Mouse (Mus musculus): ENCODE data around the gene Ms4a13. TPM values are rescaled to one million over a fixed set of nuclear protein-coding genes. Genes with fewer than 3 reads are reported as not detected.

Gene Ms4a13
- not detected in 2 replicates for polyA plus RNA-seq (2012; rRNA removed)
- polyA plus RNA-seq (2014; fragmentation: Nextera tagmentation; extraction: Ambion mirVana): not detected in 2 replicates

GRCm38 (mm10) chr19:11196546-11196945 is at the start of gene Ms4a13:
Ms4a13 (minus strand) TSS chr19:11196737.
- WGBS (ENCODE audit: insufficient replicate concordance): 55% methylated on average over 12 of the region's 12 CpGs
- no peak within 1 kb of the TSS for H3K9ac ChIP-seq (replicated peaks)
- TF ChIP-seq EP300 (IDR thresholded peaks at IDR 0.05; ENCODE audit: low read depth) (no peak), CTCF (IDR thresholded peaks at IDR 0.05; ENCODE audit: low read depth) (no peak)

DNA sequence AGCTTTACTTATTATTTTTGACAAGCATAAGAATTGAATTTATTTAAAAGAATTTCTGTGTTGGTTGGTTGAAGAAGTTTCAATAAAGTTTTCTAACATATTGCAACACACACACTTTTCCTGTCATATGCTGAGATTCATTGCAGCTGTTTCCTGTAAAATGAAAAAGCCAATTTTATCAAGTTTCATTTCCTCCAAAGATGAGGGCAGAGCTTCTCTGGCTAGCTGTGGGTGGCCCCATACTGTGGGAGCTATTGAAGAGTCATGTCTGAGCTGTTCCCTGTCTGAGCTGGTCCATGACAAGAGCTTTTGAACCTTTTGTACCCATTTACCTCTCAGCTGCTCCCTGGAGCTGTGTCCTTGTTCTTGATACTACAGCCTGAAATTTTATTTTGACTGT is 47.7 kb upstream of the Ms4a13 start:
- Histone ChIP-seq H3K36me3 (replicated peaks; ENCODE audit: control insufficient read depth, insufficient read depth, low read depth) (no peaks in the 10 kb centered on the region), H3K9ac (replicated peaks) (no peak overlapping the region), H3K4me2 (ENCODE audit: low read depth) (no peak overlapping the region), H3K27me3 (ENCODE audit: control insufficient read depth, insufficient read depth, low read length) (no peaks in the 10 kb centered on the region), H3K4me3 (ENCODE audit: insufficient read depth in 1 of 2, low read depth in 2 of 2, low read length in 2 of 2) (no peak overlapping the region), H3K4me1 (replicated peaks; ENCODE audit: control insufficient read depth in 2 of 2, insufficient read depth in 2 of 2, low read length in 1 of 2) (no peaks in the 10 kb centered on the region), H3K9me3 (ENCODE audit: control insufficient read depth, low read length) (no peaks in the 10 kb centered on the region), H3K27ac (no peak overlapping the region)
- ATAC-seq (ENCODE audit: insufficient read depth) (no peak), DNase-seq (ENCODE audit: low read depth in 3 of 3, low spot score in 3 of 3) (no peak)
- no peak for TF ChIP-seq EP300 (IDR thresholded peaks at IDR 0.05; ENCODE audit: low read depth)
- no peak for TF ChIP-seq CTCF (IDR thresholded peaks at IDR 0.05; ENCODE audit: low read depth)

More at GRCm38 (mm10) chr19:11196546-11196945, at the start of gene Ms4a13:
- Histone ChIP-seq H3K4me3 (ENCODE audit: insufficient read depth in 1 of 2, low read depth in 2 of 2, low read length in 2 of 2) (no peak within 1 kb of the TSS), H3K27me3 (ENCODE audit: control insufficient read depth, insufficient read depth, low read length) (no peaks in the 10 kb centered on the region), H3K9me3 (ENCODE audit: control insufficient read depth, low read length) (no peaks in the 10 kb centered on the region), H3K36me3 (replicated peaks; ENCODE audit: control insufficient read depth, insufficient read depth, low read depth) (no peaks in the 10 kb centered on the region), H3K4me2 (ENCODE audit: low read depth) (no peak within 1 kb of the TSS), H3K4me1 (replicated peaks; ENCODE audit: control insufficient read depth in 2 of 2, insufficient read depth in 2 of 2, low read length in 1 of 2) (no peaks in the 10 kb centered on the region), H3K27ac (no peak within 1 kb of the TSS)
- no peak for ATAC-seq (ENCODE audit: insufficient read depth)
- no peak for DNase-seq (ENCODE audit: low read depth in 3 of 3, low spot score in 3 of 3)

GRCm38 (mm10) chr19:11242560-11242959 is 46.0 kb upstream of the Ms4a13 start:
- WGBS (ENCODE audit: insufficient replicate concordance): 46% methylated on average over 5 of the region's 5 CpGs
- no peak overlapping the region for H3K4me2 ChIP-seq (ENCODE audit: low read depth)
- no peak overlapping the region for H3K4me3 ChIP-seq (ENCODE audit: insufficient read depth in 1 of 2, low read depth in 2 of 2, low read length in 2 of 2)
- ATAC-seq (ENCODE audit: insufficient read depth) (no peak), DNase-seq (ENCODE audit: low read depth in 3 of 3, low spot score in 3 of 3) (no peak)
- no peaks in the 10 kb centered on the region for H3K27me3 ChIP-seq (ENCODE audit: control insufficient read depth, insufficient read depth, low read length)
- H3K36me3 ChIP-seq (replicated peaks; ENCODE audit: control insufficient read depth, insufficient read depth, low read depth): no peaks in the 10 kb centered on the region
- no peaks in the 10 kb centered on the region for H3K4me1 ChIP-seq (replicated peaks; ENCODE audit: control insufficient read depth in 2 of 2, insufficient read depth in 2 of 2, low read length in 1 of 2)
- H3K27ac ChIP-seq: no peak overlapping the region
- H3K9ac ChIP-seq (replicated peaks): no peak overlapping the region
- H3K9me3 ChIP-seq (ENCODE audit: control insufficient read depth, low read length): no peaks in the 10 kb centered on the region
- TF ChIP-seq EP300 (IDR thresholded peaks at IDR 0.05; ENCODE audit: low read depth): no peak
- no peak for TF ChIP-seq CTCF (IDR thresholded peaks at IDR 0.05; ENCODE audit: low read depth)

DNA sequence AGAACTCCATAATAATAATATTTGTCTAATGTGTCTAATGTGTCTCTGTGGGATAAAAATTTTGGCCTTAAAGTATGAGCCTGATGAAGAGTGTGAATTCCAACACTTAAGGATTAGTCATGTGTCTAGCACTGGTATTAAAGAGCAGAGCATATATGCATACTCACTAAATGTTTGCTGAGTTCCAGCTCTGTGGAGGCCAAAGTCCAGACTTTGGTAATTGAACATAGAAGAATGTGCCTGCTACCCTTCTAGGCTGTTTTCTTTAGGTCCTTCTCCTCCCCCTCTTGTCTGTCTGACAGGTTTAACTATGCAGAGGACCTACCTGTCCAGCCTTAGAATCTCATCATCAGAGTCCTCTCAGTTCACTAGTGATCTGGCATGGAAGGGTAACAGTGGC is 39.3 kb upstream of the Ms4a13 start:
- H3K27me3 ChIP-seq (ENCODE audit: control insufficient read depth, insufficient read depth, low read length): no peaks in the 10 kb centered on the region
- H3K4me3 ChIP-seq (ENCODE audit: insufficient read depth in 1 of 2, low read depth in 2 of 2, low read length in 2 of 2): no peak overlapping the region
- no peaks in the 10 kb centered on the region for H3K9me3 ChIP-seq (ENCODE audit: control insufficient read depth, low read length)
- no peak overlapping the region for H3K4me2 ChIP-seq (ENCODE audit: low read depth)
- TF ChIP-seq CTCF (IDR thresholded peaks at IDR 0.05; ENCODE audit: low read depth): no peak
- TF ChIP-seq EP300 (IDR thresholded peaks at IDR 0.05; ENCODE audit: low read depth): no peak
- DNase-seq (ENCODE audit: low read depth in 3 of 3, low spot score in 3 of 3) (no peak), ATAC-seq (ENCODE audit: insufficient read depth) (no peak)
- H3K4me1 ChIP-seq (replicated peaks; ENCODE audit: control insufficient read depth in 2 of 2, insufficient read depth in 2 of 2, low read length in 1 of 2): no peaks in the 10 kb centered on the region; a peak in 1 of 4 replicates
- no peaks in the 10 kb centered on the region for H3K36me3 ChIP-seq (replicated peaks; ENCODE audit: control insufficient read depth, insufficient read depth, low read depth)
- H3K27ac ChIP-seq: no peak overlapping the region
- H3K9ac ChIP-seq (replicated peaks): no peak overlapping the region

GRCm38 (mm10) chr19:11234921-11235735 is 38.6 kb upstream of the Ms4a13 start:
- H3K4me1 ChIP-seq (replicated peaks; ENCODE audit: control insufficient read depth in 2 of 2, insufficient read depth in 2 of 2, low read length in 1 of 2): no peaks in the 10 kb centered on the region; a peak in 1 of 4 replicates
- WGBS (ENCODE audit: insufficient replicate concordance): 42% methylated on average over 5 of the region's 5 CpGs
- H3K4me2 ChIP-seq (ENCODE audit: low read depth): no peak overlapping the region
- no peaks in the 10 kb centered on the region for H3K36me3 ChIP-seq (replicated peaks; ENCODE audit: control insufficient read depth, insufficient read depth, low read depth)
- H3K27me3 ChIP-seq (ENCODE audit: control insufficient read depth, insufficient read depth, low read length): no peaks in the 10 kb centered on the region
- H3K9me3 ChIP-seq (ENCODE audit: control insufficient read depth, low read length): no peaks in the 10 kb centered on the region
- DNase-seq (ENCODE audit: low read depth in 3 of 3, low spot score in 3 of 3) (no peak), ATAC-seq (ENCODE audit: insufficient read depth) (no peak)
- H3K4me3 ChIP-seq (ENCODE audit: insufficient read depth in 1 of 2, low read depth in 2 of 2, low read length in 2 of 2): no peak overlapping the region
- TF ChIP-seq EP300 (IDR thresholded peaks at IDR 0.05; ENCODE audit: low read depth) (no peak), CTCF (IDR thresholded peaks at IDR 0.05; ENCODE audit: low read depth) (no peak)
- no peak overlapping the region for H3K27ac ChIP-seq
- no peak overlapping the region for H3K9ac ChIP-seq (replicated peaks)
